Mouse (Mus musculus) E14TG2a.4 (cell line): ENCODE measurements around the gene Tbc1d9b.

Source experiments
- CTCF ChIP-seq: conservative IDR thresholded peaks from 2 replicates; pipeline ENCODE4 v1.5.1; 2014; ENCODE audit warnings: low read length
- NANOG ChIP-seq: IDR thresholded peaks from 2 replicates; pipeline ENCODE4 v1.6.1; 2014; ENCODE audit warnings: borderline replicate concordance, low read length, mixed read lengths
- POU5F1 ChIP-seq: IDR thresholded peaks from 2 replicates; pipeline ENCODE4 v1.6.1; 2014; ENCODE audit warnings: low read length, borderline replicate concordance

DNA sequence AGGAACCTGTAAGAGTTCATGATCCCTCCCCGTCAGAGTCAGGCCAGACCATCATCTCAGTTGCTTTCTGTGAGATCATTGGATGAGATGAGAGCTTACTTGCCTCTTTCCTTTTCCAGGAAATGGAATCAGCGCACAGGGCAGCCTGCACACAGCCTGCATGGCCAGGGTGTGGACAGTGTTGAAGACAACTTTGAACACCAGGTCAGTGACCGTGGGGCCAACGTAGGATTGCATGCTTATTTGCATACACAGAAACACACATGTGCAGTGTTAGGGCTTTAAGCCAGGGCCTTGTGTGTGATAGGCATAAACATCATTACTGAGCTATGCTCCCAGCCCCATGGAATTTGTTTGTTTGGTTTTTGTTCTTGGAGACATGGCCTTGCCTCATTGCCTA, 66.3 kb downstream of the Tbc1d9b start:
- TF ChIP-seq CTCF (no peak), POU5F1 (no peak), NANOG (no peak)
